Mouse (Mus musculus): ENCODE data around the gene Gbf1. TPM values are rescaled to one million over a fixed set of nuclear protein-coding genes. Genes with fewer than 3 reads are reported as not detected.

Gene Gbf1
- polyA plus RNA-seq, 1 experiment from 2014 or later = 80.5 TPM

DNA sequence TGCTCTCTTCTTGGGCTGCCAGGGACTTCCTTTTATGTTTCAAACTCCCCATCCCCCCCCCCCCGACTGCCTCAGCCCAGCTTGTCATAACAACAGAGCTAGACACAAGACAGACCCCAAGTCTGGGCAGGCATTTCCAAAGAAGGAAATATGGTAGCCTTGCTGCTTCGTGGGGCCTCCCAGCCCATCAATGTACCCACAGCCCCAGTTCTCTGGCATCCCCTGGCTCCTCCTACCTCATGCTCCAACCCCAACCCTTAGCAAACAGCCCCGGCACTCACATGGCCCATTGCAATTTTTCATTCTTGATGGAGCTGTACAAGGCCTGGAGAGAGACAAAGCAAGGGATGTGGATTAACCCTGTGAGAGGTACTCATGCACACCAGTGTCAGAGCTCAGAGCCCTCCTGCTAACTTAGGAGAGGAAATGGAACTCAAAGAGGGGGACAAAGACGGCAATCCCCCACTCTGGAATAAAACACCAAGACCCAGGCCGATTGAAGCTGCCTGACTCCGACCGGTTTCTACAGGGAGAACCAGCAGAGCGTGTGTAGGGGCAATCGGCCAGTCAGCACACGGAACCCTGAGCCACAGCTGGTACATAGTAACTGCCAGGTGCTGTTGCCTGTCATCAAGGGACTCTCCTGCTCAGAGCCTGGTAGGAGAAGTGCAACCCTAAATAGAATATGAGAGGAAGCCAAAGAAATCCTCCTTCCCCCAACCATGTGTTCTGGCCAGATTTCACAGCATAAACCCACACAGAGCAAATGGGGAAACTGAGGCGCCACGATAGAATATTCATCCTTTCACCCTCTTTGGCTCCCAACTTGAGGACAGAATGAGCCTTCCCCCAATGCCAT lies 163.7 kb downstream of the Gbf1 start:
- H3K36me3 ChIP-seq = peaks cover 16% of the 10 kb centered on the region
- peaks cover 38% of the 10 kb centered on the region for H3K4me1 ChIP-seq
- H3K9me3 ChIP-seq (replicated peaks) = no peaks in the 10 kb centered on the region
- 53% methylated on average over 12 of the region's 12 CpGs for WGBS
- no peak overlapping the region; the same call in 1 of the 2 replicates for H3K9ac ChIP-seq
- H3K27ac ChIP-seq = no peak overlapping the region
- peaks cover 92% of the 10 kb centered on the region for H3K27me3 ChIP-seq
- no peak overlapping the region; the same call in 1 of the 2 replicates for H3K4me3 ChIP-seq
- peak overlapping the region; percentile 73 for H3K4me2 ChIP-seq (replicated peaks)
- ATAC-seq (ENCODE audit: low FRiP score) = no peak

DNA sequence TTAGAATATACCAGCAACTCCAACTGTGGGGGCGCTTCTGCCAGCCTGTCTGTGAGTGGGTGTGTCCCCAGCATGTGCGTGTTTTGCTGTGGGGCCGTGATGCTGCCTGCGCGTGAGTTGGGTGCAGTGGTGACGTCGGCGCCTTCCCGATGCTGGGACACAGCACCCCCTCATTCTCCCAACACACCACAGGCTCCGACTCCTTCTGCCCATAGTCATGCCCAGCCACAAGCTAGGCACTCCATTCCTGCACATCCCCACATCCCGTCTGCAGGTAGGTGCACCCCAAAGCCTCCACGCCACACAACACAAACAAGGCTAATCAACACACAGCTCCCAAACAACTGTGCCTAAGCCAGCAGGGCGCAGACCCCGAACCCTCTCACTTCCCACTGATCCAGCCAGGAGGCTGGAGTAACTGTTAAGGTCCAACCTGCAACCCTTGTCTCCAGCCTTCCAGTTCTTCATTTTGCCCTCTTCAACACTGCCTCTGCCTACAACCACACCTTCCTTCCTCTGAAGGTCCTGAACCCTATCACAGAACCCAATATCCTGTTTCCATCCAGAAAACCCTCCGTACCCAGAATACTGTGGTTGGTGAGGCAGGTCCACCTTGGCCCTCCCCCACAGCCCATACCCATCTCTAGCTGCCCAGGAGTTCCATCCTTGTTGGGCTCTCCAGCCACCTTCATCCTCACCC lies 164.7 kb downstream of the Gbf1 start:
- WGBS = 37% methylated on average over 15 of the region's 15 CpGs
- Histone ChIP-seq H3K27me3 (peaks cover 92% of the 10 kb centered on the region), H3K27ac (0 out of 2 replicates have a peak overlapping the region, but pooled peaks have one; percentile 18), H3K9ac (peak overlapping the region; percentile 67), H3K36me3 (peaks cover 10% of the 10 kb centered on the region; the same call in 1 of the 2 replicates), H3K4me3 (peak overlapping the region; percentile 47), H3K9me3 (replicated peaks) (no peaks in the 10 kb centered on the region), H3K4me1 (peaks cover 49% of the 10 kb centered on the region), H3K4me2 (replicated peaks) (peak overlapping the region; percentile 73)
- no peak for ATAC-seq (ENCODE audit: low FRiP score)

DNA sequence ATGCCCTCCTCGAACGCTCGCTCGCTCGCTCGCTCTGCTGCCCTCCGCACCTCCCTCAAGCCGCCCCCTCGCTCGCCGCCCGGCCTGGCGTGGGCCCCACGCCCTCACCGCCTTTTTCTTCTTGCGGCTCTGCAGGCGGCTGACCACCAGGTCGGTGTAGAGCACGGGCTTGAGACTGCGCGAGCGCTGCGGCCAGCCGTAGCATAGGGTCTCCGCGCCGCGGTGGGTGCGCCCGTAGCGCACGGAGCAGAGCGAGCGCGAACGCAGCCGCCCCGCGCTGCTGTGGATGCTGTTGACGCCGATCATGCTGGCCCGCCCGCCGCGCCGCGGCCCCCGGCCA lies 165.2 kb downstream of the Gbf1 start:
- Histone ChIP-seq H3K4me2 (replicated peaks) (peak overlapping the region; percentile 73), H3K4me1 (peaks cover 54% of the 10 kb centered on the region), H3K9ac (peak overlapping the region; percentile 67), H3K9me3 (replicated peaks) (no peaks in the 10 kb centered on the region), H3K27me3 (peaks cover 92% of the 10 kb centered on the region), H3K36me3 (peaks cover 8% of the 10 kb centered on the region; the same call in 1 of the 2 replicates), H3K4me3 (peak overlapping the region; percentile 47), H3K27ac (peak overlapping the region; percentile 18; the same call in 1 of the 2 replicates)
- 0 out of 2 replicates have a peak, but pooled peaks have one; percentile 23 for ATAC-seq (ENCODE audit: low FRiP score)
- under 1% methylated on average over 36 of the region's 48 CpGs for WGBS

DNA sequence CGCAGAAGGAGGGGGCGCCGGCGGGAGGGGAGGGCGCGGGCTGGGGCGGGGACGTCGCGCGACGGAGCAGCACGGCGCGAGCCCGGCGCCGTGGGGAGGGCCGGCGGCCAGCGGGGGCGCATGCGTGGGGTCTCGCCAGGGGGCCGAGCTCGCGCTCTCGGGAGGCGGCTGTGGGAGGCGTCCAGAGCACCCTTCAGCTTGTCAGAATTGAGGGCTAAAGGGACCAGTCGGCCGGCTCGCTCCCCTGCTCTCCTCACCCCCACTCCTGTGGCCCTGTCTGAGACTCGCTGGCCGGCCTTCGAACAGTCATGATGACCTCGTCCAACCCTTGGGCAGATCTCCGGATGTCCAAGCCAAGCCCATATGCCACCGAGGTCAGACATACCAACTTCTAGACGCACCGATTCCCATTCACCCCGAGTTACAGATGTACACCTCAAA lies 165.7 kb downstream of the Gbf1 start:
- peak overlapping the region; percentile 18; the same call in 1 of the 2 replicates for H3K27ac ChIP-seq
- H3K4me1 ChIP-seq = peaks cover 59% of the 10 kb centered on the region
- 3% methylated on average over 20 of the region's 42 CpGs for WGBS

DNA sequence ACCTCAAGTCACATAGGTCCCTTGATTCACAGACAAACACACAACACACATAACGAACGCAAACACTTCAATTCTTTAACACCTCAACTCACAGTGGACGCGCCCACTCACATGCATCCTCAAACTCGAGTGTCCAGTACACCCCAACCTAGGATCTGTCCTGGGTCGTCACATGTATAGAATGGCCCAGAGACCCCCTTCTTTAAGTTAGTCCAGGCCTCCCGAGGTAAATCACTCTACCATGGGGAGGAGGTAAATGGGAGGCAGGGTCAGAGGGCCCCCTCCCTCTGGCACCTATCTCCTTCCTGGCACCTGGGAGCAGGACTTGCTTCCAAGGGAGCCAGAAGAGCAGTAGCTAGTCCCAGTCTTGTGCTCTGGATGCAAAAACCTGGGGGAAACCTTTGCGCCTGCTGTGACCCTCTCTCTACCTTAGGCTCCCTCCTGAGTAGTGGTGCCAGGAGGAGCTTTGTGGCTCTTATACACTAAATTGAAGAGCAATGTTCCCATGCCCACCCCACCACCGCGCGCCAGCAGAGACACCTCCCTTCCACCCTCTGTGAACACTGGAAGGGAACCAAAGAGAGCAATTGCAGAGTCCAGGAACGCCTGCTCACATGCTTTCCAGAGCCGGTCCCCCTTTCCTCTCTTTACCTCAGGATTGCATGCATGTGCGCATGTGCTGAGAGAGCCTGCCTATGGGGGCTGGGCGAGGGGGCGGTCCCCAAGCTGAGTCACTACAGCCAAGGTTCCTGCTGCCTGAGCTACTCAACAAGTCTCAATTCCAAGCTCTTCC lies 166.5 kb downstream of the Gbf1 start:
- no peak for ATAC-seq (ENCODE audit: low FRiP score)
- no peaks in the 10 kb centered on the region for H3K36me3 ChIP-seq
- 0 out of 2 replicates have a peak overlapping the region, but pooled peaks have one; percentile 13 for H3K9ac ChIP-seq
- peaks cover 62% of the 10 kb centered on the region for H3K4me1 ChIP-seq
- H3K27ac ChIP-seq = peak overlapping the region; percentile 30; the same call in 1 of the 2 replicates
- WGBS = 11% methylated on average over 16 of the region's 16 CpGs
- H3K9me3 ChIP-seq (replicated peaks) = no peaks in the 10 kb centered on the region
- peaks cover 93% of the 10 kb centered on the region for H3K27me3 ChIP-seq
- peak overlapping the region; percentile 47 for H3K4me3 ChIP-seq
- H3K4me2 ChIP-seq (replicated peaks) = peak overlapping the region; percentile 73

More for the DNA sequence above, 165.7 kb downstream of the Gbf1 start:
- no peak for ATAC-seq (ENCODE audit: low FRiP score)
- Histone ChIP-seq H3K9me3 (replicated peaks) (no peaks in the 10 kb centered on the region), H3K36me3 (peaks cover 6% of the 10 kb centered on the region; the same call in 1 of the 2 replicates), H3K4me2 (replicated peaks) (peak overlapping the region; percentile 73), H3K9ac (peak overlapping the region; percentile 67), H3K27me3 (peaks cover 93% of the 10 kb centered on the region), H3K4me3 (peak overlapping the region; percentile 47)

DNA sequence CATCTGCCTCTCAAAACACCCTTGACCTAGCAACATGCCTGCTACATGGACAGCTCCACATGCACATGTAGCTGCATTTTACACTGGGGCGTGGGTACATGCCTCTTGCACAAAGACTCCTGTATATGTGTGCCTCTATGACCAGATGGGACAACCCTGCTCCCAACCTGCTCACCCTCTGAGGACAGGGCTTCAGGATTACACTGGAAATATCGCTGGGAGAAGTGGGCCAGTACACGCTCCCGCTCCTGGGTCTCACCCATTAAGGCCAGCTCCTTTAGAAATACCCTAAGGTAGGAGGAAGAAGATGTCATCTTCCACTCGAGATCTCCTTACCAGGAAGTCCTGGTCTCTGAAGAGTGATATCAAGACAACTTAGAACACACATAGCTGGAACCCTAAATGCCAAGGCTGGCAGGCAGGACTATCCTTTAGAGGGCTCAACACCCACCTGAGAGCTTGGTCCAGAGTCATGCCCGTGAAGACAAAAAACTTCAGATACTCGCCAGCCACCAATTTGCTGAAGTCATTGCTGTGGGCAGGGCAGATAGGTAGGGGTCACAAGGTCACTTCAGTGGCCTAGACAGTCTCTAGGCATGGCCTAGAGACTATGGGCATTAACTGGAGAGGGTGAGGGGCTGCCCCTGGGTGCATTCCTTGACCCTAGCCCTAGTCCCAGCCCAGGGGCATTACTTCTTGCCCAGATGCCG lies 167.9 kb downstream of the Gbf1 start:
- H3K27me3 ChIP-seq = peaks cover 93% of the 10 kb centered on the region
- no peak overlapping the region for H3K9ac ChIP-seq
- no peak overlapping the region for H3K4me2 ChIP-seq (replicated peaks)
- 0 out of 2 replicates have a peak overlapping the region, but pooled peaks have one; percentile 86 for H3K27ac ChIP-seq
- H3K4me3 ChIP-seq = no peak overlapping the region
- H3K36me3 ChIP-seq = no peaks in the 10 kb centered on the region
- no peaks in the 10 kb centered on the region for H3K9me3 ChIP-seq (replicated peaks)
- peaks cover 62% of the 10 kb centered on the region for H3K4me1 ChIP-seq
- WGBS = 83% methylated on average over 8 of the region's 8 CpGs
- ATAC-seq (ENCODE audit: low FRiP score) = no peak

DNA sequence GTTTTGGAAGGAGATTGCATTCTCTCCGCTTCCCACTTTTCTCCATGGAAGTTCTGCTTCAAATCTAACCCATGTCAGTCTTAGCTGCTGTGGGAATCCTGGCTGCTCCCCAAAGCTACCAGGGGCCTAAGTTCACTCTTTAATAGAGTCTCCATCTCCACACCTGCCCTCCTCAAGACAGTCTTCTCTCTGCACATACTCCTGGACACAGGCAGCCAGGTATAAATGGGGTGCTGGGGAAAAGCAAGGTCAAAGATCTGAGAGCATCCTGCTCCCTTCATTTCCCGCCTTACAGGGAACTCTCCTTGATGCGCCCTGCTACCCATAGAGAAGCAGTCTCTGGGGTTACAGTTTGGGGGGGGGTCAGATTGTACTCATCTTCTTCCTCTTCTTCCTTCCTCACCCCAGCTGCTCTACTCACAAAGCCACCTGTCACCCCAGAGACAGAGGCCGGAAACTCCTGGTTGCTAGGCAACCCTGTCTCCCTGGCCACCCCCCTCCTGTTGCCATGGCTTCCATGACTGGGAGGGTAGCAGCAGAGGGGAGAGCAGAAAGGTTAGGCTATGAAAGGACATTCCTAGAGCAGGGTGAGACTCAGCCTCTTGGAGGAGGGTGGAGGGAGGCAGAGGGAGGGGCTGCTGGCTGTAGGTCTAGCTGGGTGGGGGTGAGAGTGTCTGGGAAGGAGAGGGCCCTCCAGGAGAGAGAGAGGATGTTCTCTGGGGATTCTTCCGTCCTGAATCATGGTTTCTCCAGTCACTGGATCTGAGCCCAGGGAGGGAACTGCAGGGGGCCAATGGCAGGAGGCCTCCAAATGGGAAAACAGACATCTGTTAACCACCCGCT lies 169.0 kb downstream of the Gbf1 start:
- Histone ChIP-seq H3K9ac (peak overlapping the region; percentile 23; the same call in 1 of the 2 replicates), H3K4me2 (replicated peaks) (peak overlapping the region; percentile 41), H3K27me3 (peaks cover 93% of the 10 kb centered on the region), H3K4me3 (no peak overlapping the region), H3K4me1 (peaks cover 62% of the 10 kb centered on the region), H3K27ac (peak overlapping the region; percentile 86), H3K36me3 (no peaks in the 10 kb centered on the region), H3K9me3 (replicated peaks) (no peaks in the 10 kb centered on the region)
- peak; percentile 77 for ATAC-seq (ENCODE audit: low FRiP score)
- WGBS = 19% methylated on average over 6 of the region's 6 CpGs

DNA sequence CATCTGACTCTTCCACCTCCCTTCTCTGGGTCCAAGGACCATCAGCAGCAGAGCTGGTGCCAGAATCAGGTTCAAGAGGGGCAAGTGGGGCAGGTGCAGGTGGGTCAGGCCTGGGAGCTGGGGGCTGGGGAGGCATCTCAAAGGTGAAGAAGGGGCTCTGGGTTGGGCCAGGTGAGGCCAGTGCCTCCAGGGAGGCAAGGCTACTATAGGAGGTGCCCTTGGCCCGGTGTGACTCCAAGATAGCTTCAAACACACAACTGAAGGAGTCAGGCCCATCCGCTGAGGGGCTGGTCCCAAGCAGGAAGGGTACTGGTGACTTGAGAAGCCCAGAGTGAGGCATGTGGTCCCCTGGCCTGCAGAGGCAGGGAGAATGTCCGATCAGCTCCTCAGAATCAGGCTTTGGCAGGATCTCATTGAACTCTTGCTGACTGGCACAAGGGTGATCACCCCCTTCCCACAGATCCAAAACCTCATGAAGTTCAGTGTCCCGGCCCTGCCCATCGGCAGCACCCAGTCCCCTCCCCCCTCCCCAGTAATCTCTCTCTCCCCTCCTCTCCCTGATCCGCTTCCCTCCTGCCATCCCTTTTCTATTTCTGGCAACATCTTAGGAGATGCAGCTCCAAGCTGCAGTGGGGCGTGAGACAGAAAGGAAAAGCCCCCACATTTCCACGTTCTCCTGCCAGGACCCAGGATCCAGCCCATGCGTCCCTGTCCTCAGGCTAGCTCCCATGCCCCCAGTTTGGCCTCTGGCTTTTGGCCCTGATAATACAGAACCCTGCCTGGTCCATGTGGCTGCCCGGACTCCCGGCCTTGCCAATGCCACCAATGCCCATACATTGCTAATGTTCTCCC lies 170.1 kb downstream of the Gbf1 start:
- Histone ChIP-seq H3K27me3 (peaks cover 90% of the 10 kb centered on the region), H3K27ac (peak overlapping the region; percentile 86), H3K36me3 (no peaks in the 10 kb centered on the region), H3K4me2 (replicated peaks) (peak overlapping the region; percentile 41), H3K4me1 (peaks cover 67% of the 10 kb centered on the region), H3K9ac (peak overlapping the region; percentile 23; the same call in 1 of the 2 replicates), H3K4me3 (no peak overlapping the region), H3K9me3 (replicated peaks) (no peaks in the 10 kb centered on the region)
- WGBS = 57% methylated on average over 11 of the region's 11 CpGs
- no peak for ATAC-seq (ENCODE audit: low FRiP score)

DNA sequence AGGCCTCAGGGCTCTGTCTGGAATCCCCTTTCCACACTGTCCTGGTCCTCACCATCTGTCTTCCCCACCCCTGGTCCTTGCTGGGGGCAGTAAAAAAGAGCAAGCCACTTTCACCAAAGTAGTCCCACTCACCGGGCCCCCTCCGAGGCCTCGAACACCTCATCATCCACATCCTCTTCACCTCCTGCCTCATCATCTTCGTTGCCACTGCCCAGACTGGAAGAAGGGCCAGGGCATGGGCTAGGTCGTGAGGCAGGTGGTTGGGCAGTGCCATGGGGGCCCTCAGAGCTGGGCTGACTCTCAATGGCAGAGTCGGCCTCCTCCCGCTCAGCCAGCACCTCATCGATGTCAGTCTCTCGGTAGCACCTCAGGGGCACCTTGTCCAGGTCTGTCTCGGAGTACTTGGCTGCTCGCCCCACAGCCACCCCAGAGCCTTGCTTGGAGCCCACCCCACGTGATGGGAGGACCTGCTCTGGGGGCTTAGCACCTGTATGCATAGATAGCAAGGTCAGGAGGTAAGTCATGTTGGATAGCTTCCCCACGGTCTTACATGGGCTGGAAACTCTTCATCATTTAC lies 170.8 kb downstream of the Gbf1 start:
- H3K27ac ChIP-seq = no peak overlapping the region
- 0 out of 2 replicates have a peak overlapping the region, but pooled peaks have one; percentile 35 for H3K9ac ChIP-seq
- H3K36me3 ChIP-seq = no peaks in the 10 kb centered on the region
- H3K27me3 ChIP-seq = peaks cover 84% of the 10 kb centered on the region
- WGBS = 82% methylated on average over 13 of the region's 13 CpGs
- H3K9me3 ChIP-seq (replicated peaks) = no peaks in the 10 kb centered on the region
- peaks cover 66% of the 10 kb centered on the region for H3K4me1 ChIP-seq
- no peak for ATAC-seq (ENCODE audit: low FRiP score)
- H3K4me2 ChIP-seq (replicated peaks) = 0 out of 2 replicates have a peak overlapping the region, but pooled peaks have one; percentile 41
- H3K4me3 ChIP-seq = no peak overlapping the region
